Mouse (Mus musculus) monocyte, adult 2 months (primary cell): ENCODE results near the gene Esrrb.

Experiments
- DNase-seq, 2 experiments: peaks; one replicate each; pipeline ENCODE4 v3.0.0; 2022; ENCODE audit warnings: low spot score in 2 of 2, low read depth in 1 of 2

The Esrrb gene

DNA sequence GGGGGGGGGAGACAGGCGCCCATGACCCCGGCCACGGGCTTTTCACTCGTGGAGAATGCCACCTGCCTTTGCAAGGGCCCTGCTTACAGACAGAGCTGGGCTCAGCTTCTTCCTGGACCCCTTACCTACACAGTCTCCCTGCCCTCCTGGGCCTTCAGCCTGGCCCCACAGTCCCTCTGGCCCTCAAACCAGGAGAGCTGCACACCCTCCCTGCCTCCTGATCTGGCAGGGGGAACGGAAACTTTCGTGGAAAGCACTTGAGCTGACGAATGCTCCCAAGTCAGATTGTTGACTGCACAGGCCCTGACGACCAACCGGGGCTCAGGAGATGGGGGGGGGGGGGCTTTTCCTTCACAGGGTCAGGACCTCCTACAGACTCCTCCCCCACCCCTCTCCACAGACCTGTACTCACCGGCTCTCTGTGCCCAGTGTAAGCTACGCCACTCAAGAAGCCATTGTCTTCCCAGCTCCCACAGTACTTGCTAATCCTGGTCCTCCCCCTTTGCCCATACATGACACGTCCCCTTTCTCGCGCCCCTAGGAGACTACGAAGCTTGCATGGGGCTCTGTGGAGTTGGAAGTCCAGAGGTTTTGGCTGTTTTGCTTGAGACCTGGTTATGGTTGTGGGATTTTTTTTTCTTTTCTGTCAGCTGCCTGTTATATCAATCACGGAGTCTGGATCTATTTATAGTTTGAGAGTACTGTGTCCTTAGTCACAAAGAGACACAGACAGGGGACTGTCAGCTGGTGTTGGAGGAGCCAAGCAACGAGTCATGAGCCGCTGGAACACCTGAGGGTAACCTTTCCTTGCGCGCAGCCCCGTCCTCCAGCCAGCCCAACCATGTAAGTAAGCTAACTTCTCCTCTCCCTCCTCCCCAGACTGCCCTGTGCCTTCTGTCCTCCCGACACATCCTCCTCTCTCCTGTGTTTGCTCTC lies at the start of gene Esrrb:
Esrrb (plus strand) TSS at position 422 of the 936 bp plus-strand sequence.
- DNase-seq, result no peak

DNA sequence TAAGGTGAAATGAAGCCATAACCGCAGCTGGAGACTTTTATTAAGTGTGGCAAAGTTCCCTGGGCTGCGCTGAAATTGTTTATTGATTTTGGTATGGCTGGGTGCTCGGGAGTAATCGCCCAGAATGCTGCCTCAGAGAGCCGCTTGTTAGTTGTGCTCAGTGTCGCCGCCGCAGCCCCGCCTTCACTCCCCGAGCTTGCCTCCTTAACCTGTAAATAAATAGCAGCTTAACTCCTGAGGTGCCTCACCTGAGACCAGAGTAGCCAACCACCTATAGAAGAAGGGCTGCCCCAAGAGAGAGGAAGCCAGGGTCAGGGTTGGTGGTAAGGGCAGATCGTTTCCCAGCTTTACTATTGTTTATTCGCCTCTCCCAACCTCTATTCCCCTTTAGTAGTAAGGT lies 40.3 kb upstream of the Esrrb start:
- DNase-seq, result no peak

DNA sequence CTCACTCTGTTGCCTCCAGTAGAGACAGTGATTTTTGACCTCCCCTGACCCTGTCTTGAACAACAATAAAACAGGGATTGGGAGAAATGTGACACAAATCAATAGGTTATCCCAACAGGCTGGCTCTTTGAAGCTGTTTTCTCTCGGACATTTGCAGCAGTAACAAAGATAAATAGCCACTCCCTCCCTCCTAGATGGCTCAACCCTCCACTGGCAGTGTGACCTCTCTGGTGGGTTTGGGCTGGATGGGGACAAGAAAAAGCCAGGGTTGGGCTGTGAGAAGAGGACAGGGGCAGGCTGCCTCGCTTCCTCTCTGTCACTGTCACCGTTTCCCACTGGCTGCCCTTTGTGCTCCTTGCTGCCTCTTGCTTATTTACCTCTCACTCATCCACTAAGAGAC lies 36.6 kb upstream of the Esrrb start:
- DNase-seq, result no peak

DNA sequence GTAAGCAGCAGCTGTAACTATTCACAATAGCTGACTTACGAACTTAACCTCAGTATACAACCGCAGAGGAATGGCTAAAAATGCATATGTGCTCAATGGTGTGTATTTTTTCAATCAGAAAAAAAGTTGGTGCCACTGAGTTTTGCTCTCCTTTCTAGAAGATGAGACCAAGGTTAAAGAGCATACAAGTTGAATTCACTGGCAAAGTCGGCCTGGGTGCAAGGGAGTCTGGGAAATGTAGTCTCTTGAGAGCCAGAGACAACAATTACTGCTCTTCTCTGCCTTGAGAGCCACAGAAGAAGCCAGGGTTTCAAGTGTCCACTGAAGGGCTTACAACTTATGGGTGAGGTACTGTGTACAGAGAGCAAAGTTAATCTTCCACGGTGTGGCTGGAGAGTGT lies 31.1 kb upstream of the Esrrb start:
- no peak for DNase-seq

DNA sequence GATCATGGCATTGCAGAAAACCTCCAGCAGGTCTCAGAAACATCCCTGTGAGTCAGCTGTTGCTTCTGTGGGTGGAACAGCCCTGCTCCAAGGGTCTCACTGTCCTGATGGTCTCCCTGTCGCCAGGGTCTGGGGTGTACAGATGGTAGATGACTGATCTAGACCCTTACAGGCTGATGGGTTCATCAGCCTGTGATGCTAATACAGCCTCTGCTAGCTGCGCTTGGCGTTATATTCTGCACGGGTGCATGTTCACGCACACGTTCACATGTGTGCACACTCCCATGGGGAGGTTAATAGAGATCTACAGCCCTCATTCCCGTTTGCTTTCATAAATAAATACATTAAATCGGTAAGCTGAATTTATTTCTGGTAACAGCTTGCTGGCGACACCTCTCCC lies 30.2 kb upstream of the Esrrb start:
- DNase-seq, result no peak

DNA sequence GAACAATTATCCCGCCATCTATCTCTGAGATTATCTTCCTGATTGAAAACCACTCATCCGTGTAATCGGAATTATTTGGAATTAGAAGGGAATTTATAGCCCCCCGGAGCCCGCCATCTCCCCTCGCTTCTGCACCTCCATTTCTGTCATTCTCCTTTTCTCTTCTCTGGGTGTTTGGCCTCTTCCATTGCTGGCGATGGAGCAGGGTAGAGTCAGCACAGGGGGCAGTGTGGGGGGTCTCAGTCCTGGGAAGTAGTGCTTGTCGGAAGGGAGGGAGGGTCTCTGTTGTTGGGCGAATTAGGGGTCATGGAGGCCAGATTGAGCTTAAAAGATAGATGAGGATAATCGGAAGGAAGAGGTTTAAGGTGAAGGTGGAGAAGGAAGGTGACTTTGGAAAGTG lies 29.7 kb upstream of the Esrrb start:
- no peak for DNase-seq

DNA sequence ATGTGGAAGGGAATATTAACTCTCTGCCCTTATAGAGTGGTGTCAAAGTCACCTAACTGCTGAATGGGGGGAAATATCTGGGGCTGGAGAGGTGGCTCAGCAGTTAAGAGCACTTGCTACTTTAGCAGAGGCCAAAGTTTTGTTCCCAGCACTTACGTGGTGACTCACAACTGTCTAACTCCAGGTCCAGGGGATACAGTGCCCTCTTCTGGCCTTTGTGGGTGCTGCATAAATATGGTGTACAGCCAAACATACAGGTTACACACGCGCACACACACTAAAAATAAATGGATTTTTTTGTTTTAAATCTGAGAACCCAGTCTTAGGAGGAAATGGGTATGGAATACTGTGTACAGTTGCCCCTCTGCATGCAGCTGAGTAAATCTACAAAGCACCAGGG lies 24.7 kb upstream of the Esrrb start:
- no peak for DNase-seq

DNA sequence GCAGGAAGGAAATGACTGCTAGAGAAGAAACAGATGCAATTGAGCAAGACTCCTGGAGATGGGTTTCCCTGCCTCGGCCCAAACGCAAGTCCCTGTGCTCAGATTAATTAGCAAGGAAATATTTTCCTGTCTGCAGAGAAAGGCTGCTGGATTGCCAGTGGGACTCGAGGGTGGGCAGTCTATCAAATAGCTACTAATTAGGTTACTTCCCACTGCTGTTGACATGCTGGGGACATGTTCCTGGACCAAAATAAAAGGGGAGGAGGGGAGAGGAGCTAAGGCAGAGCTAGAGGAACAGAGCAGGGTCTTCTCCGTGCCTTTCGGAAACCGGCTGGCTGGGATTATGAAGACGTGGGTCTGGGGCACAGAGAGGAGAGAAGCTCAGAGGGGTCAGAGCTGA lies 24.0 kb upstream of the Esrrb start:
- no peak for DNase-seq

DNA sequence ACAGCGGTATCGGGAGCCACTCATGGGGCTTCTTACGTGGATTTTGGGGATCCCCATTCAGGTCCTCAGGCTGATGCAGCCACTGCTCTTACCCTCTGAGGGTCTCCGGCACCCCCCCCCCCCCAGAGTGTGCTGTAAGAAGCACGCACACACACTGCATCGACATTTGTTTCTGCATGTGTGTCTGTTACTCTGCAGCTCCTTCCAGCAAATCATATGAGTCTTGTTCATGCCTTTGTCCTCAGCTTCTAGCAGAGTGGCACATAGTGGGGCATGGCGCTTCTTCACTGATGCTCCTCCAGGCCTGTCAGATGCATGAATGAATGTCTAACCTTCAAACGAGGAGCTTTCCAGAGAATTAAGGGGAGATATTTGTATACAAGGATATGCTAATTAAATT lies 11.4 kb upstream of the Esrrb start:
- no peak for DNase-seq

DNA sequence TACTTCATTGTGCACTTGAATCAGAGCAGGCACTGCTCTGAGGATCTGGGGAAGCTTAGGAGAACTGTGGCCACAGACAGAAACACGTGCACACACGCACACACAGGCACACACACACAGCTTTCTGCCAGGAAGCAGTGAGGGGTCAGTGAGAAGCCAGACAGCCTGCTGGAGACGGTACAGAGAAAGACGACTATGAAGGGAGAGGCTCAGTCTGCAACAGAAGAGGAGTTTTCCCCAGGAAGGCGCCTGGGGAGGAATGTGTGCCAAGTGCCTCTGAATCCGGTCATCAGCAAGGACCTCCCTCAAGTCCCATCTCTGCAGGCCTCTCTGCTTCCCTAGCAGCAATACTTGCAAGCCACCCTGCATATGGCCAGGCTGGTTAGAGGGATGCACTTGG lies 1.5 kb upstream of the Esrrb start:
- no peak for DNase-seq

DNA sequence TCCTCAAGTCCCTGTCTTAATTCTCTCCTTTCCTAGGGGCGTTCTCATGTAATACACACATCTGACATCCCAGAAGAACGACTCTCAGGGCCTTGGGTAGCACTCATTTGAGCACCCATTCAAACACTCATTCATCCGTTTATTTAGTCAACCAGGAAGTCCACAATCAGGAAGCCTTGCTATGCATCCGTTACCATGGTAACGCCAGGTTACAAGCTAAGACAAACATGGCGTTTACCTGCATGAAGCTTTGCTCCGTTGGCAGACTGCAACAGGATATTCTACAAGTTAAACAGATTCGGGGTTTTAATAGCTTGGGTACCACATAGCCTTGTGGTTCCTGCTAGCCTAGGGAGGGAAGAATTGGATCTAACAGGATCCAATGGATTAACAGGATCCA lies 1.0 kb upstream of the Esrrb start:
- no peak for DNase-seq

DNA sequence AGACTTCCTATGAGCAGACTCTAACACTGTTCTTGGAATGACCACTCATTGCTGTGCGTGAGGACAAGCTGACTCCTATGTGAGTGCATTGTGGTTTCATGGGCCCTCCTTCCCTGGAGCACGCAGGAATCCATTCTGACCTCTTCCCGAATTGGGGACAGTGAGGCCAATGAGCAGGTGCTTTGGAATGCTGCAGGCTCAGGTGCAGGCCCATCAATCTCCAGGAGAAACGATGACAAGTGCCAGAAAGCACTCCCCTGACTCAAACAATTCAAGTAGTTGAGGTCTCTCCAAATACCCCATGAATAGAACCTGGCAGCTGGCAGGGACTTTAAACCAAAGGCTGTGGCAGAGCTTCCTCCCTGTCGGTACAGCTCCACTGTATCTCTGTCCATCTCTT lies 3.4 kb downstream of the Esrrb start:
- DNase-seq, result no peak

DNA sequence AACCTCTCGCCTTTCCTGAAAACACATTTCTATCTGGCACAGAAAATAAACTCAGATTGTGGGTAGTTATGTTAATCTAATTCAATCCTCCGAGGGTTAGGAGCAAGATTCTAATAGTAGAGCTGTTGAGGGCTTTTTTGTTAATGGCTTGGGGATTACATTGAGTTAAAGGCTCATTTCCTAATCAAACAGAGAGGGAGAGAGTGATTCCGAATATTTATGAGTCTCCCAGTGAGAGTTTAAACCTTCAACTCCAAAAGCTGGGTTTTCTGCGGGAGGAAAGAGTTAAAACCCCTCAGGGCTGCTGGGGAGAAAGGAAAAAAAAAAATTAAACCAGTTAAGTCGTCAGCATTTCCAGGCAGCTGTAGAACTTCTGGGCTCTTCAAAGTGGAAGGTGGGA lies 3.8 kb downstream of the Esrrb start:
- DNase-seq, result no peak

DNA sequence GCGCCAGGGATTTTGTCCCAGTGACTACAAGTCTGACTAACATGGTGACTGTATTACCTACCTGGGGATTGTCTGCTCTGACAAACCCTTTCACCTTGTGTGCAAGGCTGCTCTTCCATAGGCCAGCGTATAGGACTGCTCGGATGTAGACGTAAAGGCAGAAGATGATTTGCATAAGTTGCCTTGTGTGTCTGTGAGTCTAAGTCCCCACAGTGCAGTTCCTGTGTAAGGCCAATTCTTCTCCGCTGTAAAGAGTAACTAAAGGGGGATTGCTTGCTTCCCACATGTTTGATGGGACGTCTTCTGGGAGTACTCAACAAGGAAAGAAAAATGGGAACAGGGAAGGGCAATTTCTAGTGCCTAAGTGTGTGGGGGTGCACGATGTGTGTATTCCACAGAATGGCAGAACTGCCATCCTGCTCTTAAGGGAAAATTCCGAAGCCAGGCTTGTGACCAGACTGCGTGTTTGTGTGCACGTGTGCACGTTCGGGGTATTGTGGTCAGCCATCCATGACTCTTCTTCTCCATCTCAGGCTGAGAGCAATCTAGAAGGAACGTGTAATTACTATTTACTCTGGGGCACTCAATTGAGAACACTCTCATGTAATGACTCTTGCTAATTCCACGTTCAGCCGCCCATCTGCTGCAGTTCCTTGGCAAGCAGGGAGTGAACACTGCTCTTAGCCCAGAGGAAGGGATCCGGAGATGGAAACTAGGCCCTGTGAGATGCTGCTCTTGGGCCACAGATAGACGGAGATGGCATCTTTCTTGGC lies 9.9 kb downstream of the Esrrb start:
- DNase-seq, result no peak

DNA sequence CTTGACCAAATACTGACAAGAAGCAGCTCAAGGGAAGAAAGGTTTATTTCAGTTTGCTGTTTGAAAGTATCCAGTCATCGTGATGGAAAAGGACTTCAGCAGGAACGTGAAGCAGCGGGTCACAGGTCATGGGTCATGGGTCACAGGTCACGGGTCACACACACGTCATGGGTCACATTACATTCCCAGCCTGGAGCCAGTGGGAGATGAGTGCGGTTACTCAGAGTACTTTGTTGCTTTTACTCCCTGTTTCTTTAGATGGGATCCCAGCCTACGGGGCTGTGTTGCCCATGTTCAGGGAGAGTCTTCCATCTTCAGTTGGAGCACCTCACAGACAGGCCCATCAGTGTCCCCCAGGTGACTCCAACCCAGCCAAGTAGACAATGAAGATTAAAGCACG lies 13.4 kb downstream of the Esrrb start:
- DNase-seq, result no peak

DNA sequence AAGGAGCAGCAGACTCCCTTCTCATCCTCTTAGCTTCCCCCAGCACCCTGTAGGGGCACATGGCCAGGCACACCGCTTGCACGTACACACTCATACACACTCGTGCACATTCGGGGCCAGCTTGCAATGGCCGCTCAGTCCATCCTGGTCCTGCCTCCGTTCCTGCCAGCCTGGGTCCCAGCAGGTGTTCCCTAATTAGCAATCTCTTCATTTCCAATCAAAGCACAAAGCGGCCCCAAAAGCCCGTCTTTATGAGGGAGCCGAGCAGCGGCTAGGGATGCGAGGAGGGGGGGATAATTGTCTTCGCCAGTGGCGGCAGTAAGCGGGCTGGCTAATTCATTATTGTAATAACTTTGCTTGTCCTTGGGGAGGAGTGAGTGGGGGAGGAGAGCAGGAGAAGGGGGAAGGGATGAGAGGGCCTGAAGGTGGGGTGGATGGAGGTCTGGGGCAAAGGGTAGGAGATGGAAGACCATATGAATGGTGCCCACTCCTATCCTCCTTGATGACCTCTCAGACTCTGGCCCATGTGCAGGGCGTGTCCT lies 18.8 kb downstream of the Esrrb start:
- DNase-seq, result no peak

DNA sequence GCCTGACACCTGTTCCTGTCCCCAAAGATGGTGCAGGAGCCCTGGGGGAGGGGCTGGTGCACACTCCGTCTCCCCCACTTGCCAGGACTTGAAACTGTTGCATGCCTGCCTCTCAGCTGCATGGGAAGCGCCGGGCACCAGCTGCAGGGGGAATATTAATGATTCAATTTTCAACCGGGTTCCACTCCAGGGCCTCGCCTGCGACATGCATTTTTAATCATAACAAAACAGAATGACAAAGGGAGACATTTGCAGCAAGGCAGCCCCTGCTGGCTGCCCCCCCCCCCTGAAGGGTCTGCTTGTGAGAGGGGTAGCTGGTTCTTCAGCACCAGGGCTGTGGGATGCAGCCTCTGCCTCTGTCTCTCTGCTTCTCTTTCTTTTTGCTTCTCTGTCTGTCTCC lies 22.9 kb downstream of the Esrrb start:
- DNase-seq, result no peak

DNA sequence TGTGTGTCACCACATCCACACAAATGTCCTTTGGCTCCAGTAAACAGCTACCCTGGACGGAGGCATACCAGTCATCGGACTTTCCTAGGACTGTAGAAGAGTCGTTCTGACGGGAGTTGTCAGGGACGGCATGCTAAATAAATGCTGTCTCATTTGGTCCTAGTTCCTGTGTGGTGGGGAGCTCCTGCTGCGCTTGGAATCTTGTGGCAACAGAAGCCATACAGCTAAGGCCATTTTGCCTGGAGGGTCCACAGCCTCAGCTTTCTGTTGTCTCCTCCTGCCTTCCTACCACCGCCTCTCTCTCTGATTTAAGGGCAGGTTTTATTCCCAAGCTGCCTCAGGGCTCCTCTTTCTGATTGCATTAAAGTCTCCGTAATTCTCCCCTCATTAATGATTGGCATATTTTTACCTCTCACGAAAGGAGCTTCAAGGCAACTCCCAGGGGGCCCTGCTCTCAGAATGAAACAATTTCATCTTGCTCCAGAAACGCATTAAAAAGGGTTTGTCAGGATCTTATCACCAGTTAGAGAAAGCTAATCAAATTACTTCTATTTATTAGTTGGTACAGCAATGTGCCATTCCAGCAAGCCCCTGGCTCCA lies 26.9 kb downstream of the Esrrb start:
- no peak for DNase-seq

DNA sequence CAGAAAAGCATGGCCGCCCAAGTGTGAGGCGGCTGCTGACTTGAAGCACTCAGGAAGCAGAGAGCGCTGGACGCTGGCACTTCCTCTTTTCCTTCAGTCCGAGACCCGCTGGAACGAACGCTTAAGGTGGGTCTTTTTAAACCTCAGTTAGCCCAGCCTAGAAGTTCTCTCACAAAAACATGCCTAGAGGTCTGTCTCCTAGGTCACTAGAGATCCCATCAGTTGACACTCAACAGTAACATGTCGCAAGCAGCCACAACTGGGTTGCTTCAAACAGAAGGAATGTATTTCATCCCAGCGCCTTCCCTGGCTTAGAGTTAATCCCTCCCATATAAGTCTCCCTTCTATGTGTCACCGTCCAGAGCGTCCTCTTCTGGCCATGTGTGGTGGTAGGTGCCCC lies 33.9 kb downstream of the Esrrb start:
- DNase-seq, result no peak

DNA sequence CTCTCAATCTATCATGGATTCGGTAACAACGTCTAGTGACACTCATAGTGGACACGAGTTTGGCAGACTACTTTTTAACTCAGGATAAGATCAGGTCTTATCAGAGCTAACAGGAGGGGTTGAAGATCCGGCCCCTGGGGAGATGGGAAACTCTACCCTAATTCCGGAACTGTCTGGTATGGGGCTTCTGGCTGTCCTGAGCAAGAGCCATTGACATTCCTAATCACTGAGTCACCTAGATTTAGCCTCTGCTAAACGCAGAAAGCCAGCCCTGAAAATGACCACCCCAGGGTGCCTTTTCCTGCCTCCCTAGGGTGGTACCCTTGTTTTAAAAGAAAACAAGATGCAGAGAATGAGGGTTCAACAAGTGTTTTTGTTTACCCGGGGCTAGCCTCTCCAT lies 34.4 kb downstream of the Esrrb start:
- DNase-seq, result no peak

DNA sequence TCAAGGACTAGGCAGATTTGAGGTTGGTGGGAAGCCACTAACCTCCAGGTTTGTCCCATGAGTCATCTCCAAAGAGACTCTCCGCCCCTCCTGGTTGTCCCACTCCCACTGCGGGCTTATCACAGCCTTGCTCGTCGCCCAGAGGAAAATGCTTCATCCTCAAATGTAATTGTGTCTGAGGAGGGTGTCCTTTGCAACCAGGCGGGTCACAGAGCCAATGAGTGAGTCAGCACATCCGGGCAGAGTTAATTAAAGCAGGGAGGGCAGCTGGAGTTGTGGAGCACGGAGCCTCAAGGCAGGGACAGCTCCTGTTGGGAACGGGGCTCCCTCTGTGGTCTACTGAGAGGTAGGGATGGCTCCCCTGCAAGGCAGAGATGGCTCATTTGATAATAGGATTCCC lies 37.8 kb downstream of the Esrrb start:
- DNase-seq, result no peak

DNA sequence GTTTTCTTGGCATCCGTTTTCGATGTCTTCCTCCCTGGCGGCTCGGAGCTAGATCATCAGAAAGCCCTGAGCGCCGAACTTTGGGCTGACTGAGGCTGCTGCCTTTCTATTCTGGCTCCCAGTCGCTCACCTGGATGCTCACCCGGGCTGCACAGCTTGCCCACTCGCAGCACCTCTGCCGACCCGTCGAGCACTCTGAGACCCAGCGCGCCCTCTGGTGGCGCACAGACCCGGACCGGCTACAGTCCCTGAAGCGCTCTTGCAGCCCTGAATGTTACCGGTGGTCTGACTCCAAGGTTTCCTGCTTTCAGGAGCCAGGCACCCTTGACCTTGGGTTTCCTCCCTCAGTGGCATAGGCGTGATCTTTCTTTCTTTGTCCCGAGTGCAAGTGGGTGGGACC lies 41.8 kb downstream of the Esrrb start:
- no peak for DNase-seq
